Mouse (Mus musculus): ENCODE results near the gene Armc7. TPM values are rescaled to one million over a fixed set of nuclear protein-coding genes. Genes with fewer than 3 reads are reported as not detected.
"Not testable (repeated sequence)": the region's sequence is repeated elsewhere in the genome, so short reads cannot be mapped to it uniquely, and the experiment has no call there.

Gene Armc7
- polyA plus RNA-seq, 1 experiment: 31.1 TPM

DNA sequence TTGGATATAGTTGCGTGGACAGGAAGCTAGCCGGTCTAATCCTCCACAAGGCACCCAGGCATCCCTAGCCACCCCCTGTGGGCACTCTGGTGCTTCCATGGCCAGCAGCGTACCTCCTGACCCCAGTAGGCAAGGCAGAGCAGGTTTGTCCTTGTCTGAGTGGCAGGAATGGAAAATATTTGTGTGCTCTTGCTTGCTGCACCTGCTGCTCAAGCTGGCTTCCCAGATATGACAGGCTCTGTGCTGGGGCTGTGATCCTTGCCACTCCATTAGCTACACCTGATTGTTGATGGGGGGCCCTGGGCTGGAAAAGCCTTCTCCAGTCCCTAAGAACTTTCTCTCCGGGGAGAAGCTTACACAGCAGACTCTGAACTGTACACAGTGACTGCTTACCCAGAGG is 22.2 kb upstream of the Armc7 start:
- no peaks in the 10 kb centered on the region for H3K4me1 ChIP-seq (ENCODE audit: control insufficient read depth, insufficient read depth, low read length)
- no peak overlapping the region for H3K27ac ChIP-seq (ENCODE audit: insufficient read depth, low read depth, low read length)
- TF ChIP-seq POLR2A (IDR thresholded peaks at IDR 0.05; ENCODE audit: borderline replicate concordance, low read depth, low read length) (no peak), CTCF (IDR thresholded peaks at IDR 0.05; ENCODE audit: low read depth, low read length) (no peak)
- H3K4me3 ChIP-seq (ENCODE audit: insufficient read depth, low read length): no peak overlapping the region

DNA sequence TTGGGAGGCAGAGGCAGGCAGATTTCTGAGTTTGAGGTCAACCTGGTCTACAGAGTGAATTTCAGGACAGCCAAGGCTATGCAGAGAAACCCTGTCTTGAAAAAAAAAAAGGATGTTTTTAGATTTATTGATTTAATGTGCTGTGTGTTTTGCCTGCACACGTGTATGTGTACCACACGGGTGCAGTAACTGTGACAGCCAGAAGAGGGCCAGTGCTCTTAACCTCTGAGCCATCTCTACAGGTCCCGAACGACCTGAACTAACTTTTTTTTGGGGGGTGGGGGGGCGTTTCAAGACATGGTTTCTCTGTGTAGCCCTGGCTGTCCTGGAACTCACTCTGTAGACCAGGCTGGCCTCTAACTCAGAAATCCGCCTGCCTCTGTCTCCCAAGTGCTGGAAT is 20.6 kb upstream of the Armc7 start:
- not testable (repeated sequence) for H3K4me1 ChIP-seq (ENCODE audit: control insufficient read depth, insufficient read depth, low read length); H3K27ac ChIP-seq (ENCODE audit: insufficient read depth, low read depth, low read length); H3K4me3 ChIP-seq (ENCODE audit: insufficient read depth, low read length)

DNA sequence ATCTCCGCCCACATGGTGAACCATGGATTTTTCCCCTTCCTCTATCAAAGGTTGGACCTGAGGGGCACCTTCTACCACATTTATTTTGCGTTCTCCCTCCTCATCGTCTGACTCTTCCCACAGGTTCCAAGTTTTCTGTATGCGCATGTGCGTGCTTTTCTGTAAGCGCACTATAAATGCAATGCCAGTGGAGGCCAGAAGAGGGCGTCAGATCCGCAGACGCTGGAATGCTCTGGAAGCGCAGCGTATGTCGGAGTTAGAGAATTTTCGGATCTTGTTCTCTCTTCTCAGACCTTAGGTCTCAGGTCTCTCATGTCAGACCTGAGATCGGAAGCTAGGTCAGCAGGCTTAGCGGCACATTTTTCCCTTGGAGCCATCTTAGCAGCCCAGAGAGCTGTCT is 19.8 kb upstream of the Armc7 start:
- TF ChIP-seq CTCF (IDR thresholded peaks at IDR 0.05; ENCODE audit: low read depth, low read length) (no peak; the same call in 1 of the 2 replicates), POLR2A (IDR thresholded peaks at IDR 0.05; ENCODE audit: borderline replicate concordance, low read depth, low read length) (no peak)
- Histone ChIP-seq H3K4me3 (ENCODE audit: insufficient read depth, low read length) (no peak overlapping the region), H3K27ac (ENCODE audit: insufficient read depth, low read depth, low read length) (no peak overlapping the region), H3K4me1 (ENCODE audit: control insufficient read depth, insufficient read depth, low read length) (no peaks in the 10 kb centered on the region)

DNA sequence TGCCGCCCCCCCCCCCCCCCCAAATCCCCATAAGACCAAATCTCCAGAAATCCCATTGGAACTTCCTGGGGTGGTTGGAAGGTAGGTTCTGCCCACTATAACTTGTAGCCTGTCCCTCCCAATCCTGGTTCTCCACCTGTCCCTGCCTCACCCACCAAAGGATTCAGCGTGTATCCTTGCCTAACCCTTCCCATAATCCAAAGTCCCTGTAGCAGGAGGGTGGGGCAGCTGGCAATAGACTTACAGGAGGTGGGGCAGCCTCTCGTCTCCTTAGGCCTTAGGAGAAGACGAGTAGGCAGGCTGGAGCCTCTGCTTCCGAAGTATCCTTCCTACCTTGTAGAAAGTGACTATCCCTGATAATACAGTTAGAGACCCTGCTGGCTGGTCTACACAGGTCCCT is 19.3 kb upstream of the Armc7 start:
- H3K27ac ChIP-seq (ENCODE audit: insufficient read depth, low read depth, low read length): no peak overlapping the region
- no peak overlapping the region for H3K4me3 ChIP-seq (ENCODE audit: insufficient read depth, low read length)
- H3K4me1 ChIP-seq (ENCODE audit: control insufficient read depth, insufficient read depth, low read length): no peaks in the 10 kb centered on the region
- TF ChIP-seq POLR2A (IDR thresholded peaks at IDR 0.05; ENCODE audit: borderline replicate concordance, low read depth, low read length): no peak
- no peak for TF ChIP-seq CTCF (IDR thresholded peaks at IDR 0.05; ENCODE audit: low read depth, low read length)

DNA sequence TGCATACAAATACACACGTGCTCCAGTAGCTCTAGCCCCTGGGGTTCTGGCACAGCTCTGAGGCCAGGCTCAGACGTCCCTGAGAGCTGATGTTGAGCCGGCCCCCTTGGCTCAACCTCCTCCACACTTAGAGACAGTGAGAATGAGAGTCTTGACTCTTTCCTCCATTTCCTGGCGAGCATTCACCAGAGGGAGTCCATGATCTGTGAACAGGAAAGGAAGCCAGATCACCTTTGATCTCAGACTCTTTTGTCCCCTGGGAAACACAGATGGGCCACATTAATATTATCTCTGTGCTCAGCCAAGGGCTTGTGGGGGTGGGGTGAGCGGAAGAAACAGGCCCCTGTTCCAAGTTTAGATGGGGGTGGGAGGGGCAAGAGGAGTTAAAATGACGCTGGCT is 18.1 kb upstream of the Armc7 start:
- H3K27ac ChIP-seq (ENCODE audit: insufficient read depth, low read depth, low read length): no peak overlapping the region
- TF ChIP-seq POLR2A (IDR thresholded peaks at IDR 0.05; ENCODE audit: borderline replicate concordance, low read depth, low read length) (no peak), CTCF (IDR thresholded peaks at IDR 0.05; ENCODE audit: low read depth, low read length) (no peak)
- H3K4me3 ChIP-seq (ENCODE audit: insufficient read depth, low read length): no peak overlapping the region
- no peaks in the 10 kb centered on the region for H3K4me1 ChIP-seq (ENCODE audit: control insufficient read depth, insufficient read depth, low read length)

- H3K27ac ChIP-seq (ENCODE audit: insufficient read depth, low read depth, low read length): no peak overlapping the region
- H3K4me3 ChIP-seq (ENCODE audit: insufficient read depth, low read length): no peak overlapping the region
- no peaks in the 10 kb centered on the region for H3K4me1 ChIP-seq (ENCODE audit: control insufficient read depth, insufficient read depth, low read length)
- TF ChIP-seq POLR2A (IDR thresholded peaks at IDR 0.05; ENCODE audit: borderline replicate concordance, low read depth, low read length): no peak
- no peak for TF ChIP-seq CTCF (IDR thresholded peaks at IDR 0.05; ENCODE audit: low read depth, low read length)
Measured at GRCm38 (mm10) chr11:115460976-115461375, 14.5 kb upstream of the Armc7 start.

DNA sequence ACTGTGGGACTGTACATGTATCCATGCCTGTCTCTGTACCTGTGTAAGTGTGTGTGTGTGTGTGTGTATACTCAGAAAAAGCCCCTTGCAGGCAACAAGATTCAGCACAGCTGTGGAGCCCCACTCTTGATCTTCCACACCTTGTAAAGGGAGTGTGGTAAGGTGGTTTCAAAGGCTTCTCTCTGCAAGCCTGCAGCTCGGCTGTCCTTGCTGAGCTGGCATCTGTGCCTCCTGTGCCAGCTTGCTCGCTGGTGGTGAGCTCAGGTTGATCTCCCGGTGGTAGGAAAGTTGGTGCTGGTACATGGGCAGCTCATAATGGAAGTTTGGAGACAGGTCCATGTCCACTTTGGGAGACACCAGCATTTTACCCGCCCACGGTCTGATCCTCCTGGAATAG is 13.6 kb upstream of the Armc7 start:
- no peaks in the 10 kb centered on the region for H3K4me1 ChIP-seq (ENCODE audit: control insufficient read depth, insufficient read depth, low read length)
- H3K27ac ChIP-seq (ENCODE audit: insufficient read depth, low read depth, low read length): no peak overlapping the region
- H3K4me3 ChIP-seq (ENCODE audit: insufficient read depth, low read length): no peak overlapping the region
- TF ChIP-seq POLR2A (IDR thresholded peaks at IDR 0.05; ENCODE audit: borderline replicate concordance, low read depth, low read length): no peak
- TF ChIP-seq CTCF (IDR thresholded peaks at IDR 0.05; ENCODE audit: low read depth, low read length): no peak

DNA sequence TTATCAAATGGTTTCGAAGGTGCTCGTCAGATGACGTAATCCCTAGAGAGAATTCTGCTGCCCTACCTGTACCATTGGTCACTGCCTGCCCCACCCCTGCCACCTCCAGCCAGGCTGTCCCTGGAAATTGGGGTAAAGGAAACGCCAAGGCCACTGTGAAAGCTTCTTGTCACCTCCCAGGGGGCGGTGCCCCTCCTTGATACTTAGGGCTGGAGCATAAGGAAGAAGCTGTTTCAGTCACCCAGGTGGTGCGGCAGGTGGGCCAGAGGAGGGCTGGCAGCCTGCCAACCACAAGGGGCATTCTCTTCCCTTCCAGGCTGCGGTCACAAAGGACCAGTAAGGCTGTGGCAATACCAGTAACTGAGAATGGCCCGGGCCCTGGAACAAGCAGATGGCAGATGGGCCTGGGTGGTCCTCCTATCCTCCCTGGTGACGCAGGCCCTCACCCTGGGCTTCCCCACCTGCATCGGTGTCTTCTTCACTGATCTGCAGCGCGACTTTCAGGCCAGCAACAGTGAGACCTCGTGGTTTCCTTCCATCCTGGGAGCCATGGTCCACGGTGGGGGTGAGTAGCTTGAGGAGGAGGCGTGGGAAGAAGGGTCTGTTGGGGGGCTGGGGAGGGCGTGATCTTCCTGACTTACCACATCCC is 13.1 kb upstream of the Armc7 start, which contains the start of gene Slc16a5:
Gene Slc16a5 (plus strand): TSS at position 232 of the 649 bp plus-strand sequence.
- H3K27ac ChIP-seq (ENCODE audit: insufficient read depth, low read depth, low read length): no peak within 1 kb of the TSS
- TF ChIP-seq POLR2A (IDR thresholded peaks at IDR 0.05; ENCODE audit: borderline replicate concordance, low read depth, low read length) (no peak), CTCF (IDR thresholded peaks at IDR 0.05; ENCODE audit: low read depth, low read length) (no peak)
- no peaks in the 10 kb centered on the region for H3K4me1 ChIP-seq (ENCODE audit: control insufficient read depth, insufficient read depth, low read length)
- no peak within 1 kb of the TSS for H3K4me3 ChIP-seq (ENCODE audit: insufficient read depth, low read length)

- Histone ChIP-seq H3K4me3 (ENCODE audit: insufficient read depth, low read length) (no peak overlapping the region), H3K27ac (ENCODE audit: insufficient read depth, low read depth, low read length) (no peak overlapping the region), H3K4me1 (ENCODE audit: control insufficient read depth, insufficient read depth, low read length) (no peaks in the 10 kb centered on the region)
- TF ChIP-seq POLR2A (IDR thresholded peaks at IDR 0.05; ENCODE audit: borderline replicate concordance, low read depth, low read length) (no peak), CTCF (IDR thresholded peaks at IDR 0.05; ENCODE audit: low read depth, low read length) (no peak)
Measured at GRCm38 (mm10) chr11:115463397-115463796, 12.1 kb upstream of the Armc7 start.

DNA sequence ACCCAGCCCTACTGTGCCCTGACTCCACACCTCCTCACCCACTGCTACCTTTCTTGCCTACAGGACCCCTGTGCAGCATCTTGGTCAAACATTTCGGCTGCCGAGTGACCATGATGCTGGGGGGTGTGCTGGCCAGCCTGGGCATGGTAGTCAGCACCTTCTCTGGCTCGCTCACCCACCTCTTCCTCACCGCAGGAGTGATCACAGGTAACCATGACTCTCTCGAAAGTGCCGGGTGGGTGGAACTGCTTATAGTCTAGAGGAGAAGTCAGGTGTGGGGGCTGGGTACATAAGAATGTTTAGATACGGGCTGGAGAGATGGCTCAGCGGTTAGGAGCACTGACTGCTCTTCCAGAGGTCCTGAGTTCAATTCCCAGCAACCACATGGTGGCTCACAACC is 10.6 kb upstream of the Armc7 start:
- no peak overlapping the region for H3K4me3 ChIP-seq (ENCODE audit: insufficient read depth, low read length)
- TF ChIP-seq POLR2A (IDR thresholded peaks at IDR 0.05; ENCODE audit: borderline replicate concordance, low read depth, low read length) (no peak), CTCF (IDR thresholded peaks at IDR 0.05; ENCODE audit: low read depth, low read length) (no peak)
- no peak overlapping the region for H3K27ac ChIP-seq (ENCODE audit: insufficient read depth, low read depth, low read length)
- no peaks in the 10 kb centered on the region for H3K4me1 ChIP-seq (ENCODE audit: control insufficient read depth, insufficient read depth, low read length)

- Histone ChIP-seq H3K4me1 (ENCODE audit: control insufficient read depth, insufficient read depth, low read length) (no peaks in the 10 kb centered on the region), H3K27ac (ENCODE audit: insufficient read depth, low read depth, low read length) (no peak overlapping the region), H3K4me3 (ENCODE audit: insufficient read depth, low read length) (no peak overlapping the region)
- TF ChIP-seq CTCF (IDR thresholded peaks at IDR 0.05; ENCODE audit: low read depth, low read length): no peak
- TF ChIP-seq POLR2A (IDR thresholded peaks at IDR 0.05; ENCODE audit: borderline replicate concordance, low read depth, low read length): no peak
Measured at GRCm38 (mm10) chr11:115467217-115467618, 8.2 kb upstream of the Armc7 start.
